Mouse (Mus musculus): ENCODE data around the gene Fbxl19. TPM values are rescaled to one million over a fixed set of nuclear protein-coding genes. Genes with fewer than 3 reads are reported as not detected.

Fbxl19 gene
- total and polyA plus RNA-seq, 3 experiments = 22.4 to 31.7 (median 28.2) TPM

DNA sequence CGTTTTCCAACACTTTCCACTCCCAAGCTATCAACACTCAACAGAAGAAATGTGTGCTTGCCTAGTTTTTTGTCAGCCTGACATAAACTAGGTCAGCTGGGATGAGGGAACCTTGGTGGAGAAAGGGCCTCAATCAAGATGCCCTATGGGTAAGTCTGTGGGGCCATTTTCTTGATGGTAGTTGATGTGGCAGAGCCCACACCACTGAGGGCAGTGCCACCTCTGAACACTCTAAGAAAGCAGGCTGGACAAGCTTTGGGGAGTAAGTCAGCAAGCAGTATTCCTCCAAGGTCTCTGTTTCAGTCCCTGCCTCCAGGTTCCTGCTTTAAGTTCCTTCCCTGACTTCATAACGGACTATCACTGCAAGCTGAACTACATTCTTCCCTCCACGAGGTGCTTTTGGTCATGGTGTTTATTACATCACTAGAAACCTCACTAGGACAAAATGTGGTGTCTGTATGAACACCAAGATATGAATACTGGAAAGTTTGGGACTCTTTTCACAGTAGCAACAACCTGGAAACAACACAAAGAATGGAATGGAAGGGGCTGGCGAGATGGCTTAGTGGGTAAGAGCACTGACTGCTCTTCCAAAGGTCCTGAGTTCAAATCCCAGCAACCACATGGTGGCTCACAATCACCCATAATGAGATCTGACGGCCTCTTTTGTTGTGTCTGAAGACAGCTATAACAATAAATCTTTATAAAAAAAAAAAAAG lies 34.9 kb upstream of the Fbxl19 start:
- Histone ChIP-seq H3K36me3 (replicated peaks in 1 of 2; ENCODE audit: control insufficient read depth in 1 of 2, insufficient read depth in 1 of 2, low read length in 1 of 2) (peaks cover 11 to 20% of the 10 kb centered on the region in 2 experiments), H3K9ac (ENCODE audit: insufficient read depth, low read depth) (peak overlapping the region; percentile 57; the same call in 1 of the 2 replicates), H3K4me1 (ENCODE audit: control insufficient read depth in 1 of 2, insufficient read depth in 2 of 2) (peaks cover 9 to 29% of the 10 kb centered on the region in 2 experiments), H3K27ac (ENCODE audit: insufficient read depth, low read depth) (no peak overlapping the region), H3K4me3 (replicated peaks in 1 of 3; ENCODE audit: low read depth in 2 of 3, low read length in 2 of 3, poor library complexity in 1 of 3) (peak overlapping the region in 1 of 3 experiments; percentile 68), H3K27me3 (replicated peaks) (no peaks in the 10 kb centered on the region), H3K4me2 (ENCODE audit: insufficient read depth, low read depth, poor library complexity, severe bottlenecking) (peak overlapping the region; percentile 64), H3K9me3 (replicated peaks; ENCODE audit: low read length) (no peaks in the 10 kb centered on the region), H3K79me2 (replicated peaks; ENCODE audit: control insufficient read depth, extremely low read depth, insufficient read depth, poor library complexity, severe bottlenecking) (no peaks in the 10 kb centered on the region)
- peak; percentile 26 for DNase-seq (ENCODE audit: extremely low read depth)
- TF ChIP-seq E2F4 (IDR thresholded peaks at IDR 0.05; ENCODE audit: insufficient replicate concordance, low read depth, low read length) (no peak), TBP (conservative IDR thresholded peaks at IDR 0.05; ENCODE audit: low read depth, low read length) (0 out of 2 replicates have a peak, but pooled peaks have one; percentile 56)
- dilution Hi-C loops (cut with MboI; ENCODE audit: extremely low pct_ligation_motif_present, extremely low pct_unique_long_range_greater_than_20kb, low sequenced_read_pairs) = no loop called here
- in situ Hi-C loops (cut with MboI; ENCODE audit: low pct_ligation_motif_present, low pct_unique_long_range_greater_than_20kb, low sequenced_read_pairs) = no loop called here

DNA sequence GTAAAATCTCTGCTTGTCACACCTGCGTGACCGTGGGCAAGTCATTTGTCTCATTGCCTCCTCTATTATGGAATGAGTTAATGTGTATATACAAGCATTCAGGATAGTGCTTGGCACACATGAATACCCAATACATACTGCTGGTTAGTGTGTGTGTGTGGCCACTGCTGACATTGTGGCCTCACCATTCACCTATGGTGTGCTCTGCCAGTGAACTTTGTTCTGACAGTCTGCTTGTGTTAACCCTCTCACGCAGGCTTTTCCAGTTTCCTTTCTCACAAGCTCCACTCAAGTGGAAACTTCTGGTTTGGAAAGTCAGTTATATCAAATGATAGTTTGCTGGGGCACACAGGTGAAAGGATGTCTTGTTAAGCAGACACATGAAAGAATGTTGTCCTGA lies 33.3 kb upstream of the Fbxl19 start:
- H3K9me3 ChIP-seq (replicated peaks; ENCODE audit: low read length) = no peaks in the 10 kb centered on the region
- H3K27ac ChIP-seq (ENCODE audit: insufficient read depth, low read depth) = no peak overlapping the region
- H3K4me1 ChIP-seq (ENCODE audit: control insufficient read depth in 1 of 2, insufficient read depth in 2 of 2) = peaks cover 6 to 13% of the 10 kb centered on the region in 2 experiments
- peaks cover 3 to 6% of the 10 kb centered on the region in 2 experiments for H3K36me3 ChIP-seq (replicated peaks in 1 of 2; ENCODE audit: control insufficient read depth in 1 of 2, insufficient read depth in 1 of 2, low read length in 1 of 2)
- no peaks in the 10 kb centered on the region for H3K79me2 ChIP-seq (replicated peaks; ENCODE audit: control insufficient read depth, extremely low read depth, insufficient read depth, poor library complexity, severe bottlenecking)
- no peak for TF ChIP-seq MEF2A (IDR thresholded peaks at IDR 0.05; ENCODE audit: borderline replicate concordance, low read depth, low read length)
- no peak for TF ChIP-seq POLR2A (IDR thresholded peaks at IDR 0.05; ENCODE audit: low read depth, low read length)
- TF ChIP-seq NRF1 (IDR thresholded peaks at IDR 0.05; ENCODE audit: low read depth, low read length) = no peak
- TF ChIP-seq MXI1 (IDR thresholded peaks at IDR 0.05; ENCODE audit: low read depth, low read length) = no peak
- no peak for TF ChIP-seq RAD21 (IDR thresholded peaks at IDR 0.05; ENCODE audit: low read depth, low read length)
- no peak for TF ChIP-seq JUND (conservative IDR thresholded peaks at IDR 0.05; ENCODE audit: low read depth, low read length)
- no peak for TF ChIP-seq USF1 (IDR thresholded peaks at IDR 0.05; ENCODE audit: low read depth, low read length)
- TF ChIP-seq MAX (IDR thresholded peaks at IDR 0.05; ENCODE audit: low read length) = no peak
- TF ChIP-seq SMC3 (IDR thresholded peaks at IDR 0.05; ENCODE audit: low read depth, low read length) = no peak
- TF ChIP-seq UBTF (IDR thresholded peaks at IDR 0.05; ENCODE audit: low read depth, low read length) = no peak
- no peak for TF ChIP-seq ZNF384 (IDR thresholded peaks at IDR 0.05; ENCODE audit: low read depth, low read length)
- TF ChIP-seq ZC3H11A (IDR thresholded peaks at IDR 0.05; ENCODE audit: low read depth, low read length) = no peak
- no peak for TF ChIP-seq BHLHE40 (IDR thresholded peaks at IDR 0.05; ENCODE audit: low read depth, low read length)
- TF ChIP-seq IRF4 (IDR thresholded peaks at IDR 0.05; ENCODE audit: low read depth, low read length) = no peak
- in situ Hi-C loops (cut with MboI; ENCODE audit: low pct_ligation_motif_present, low pct_unique_long_range_greater_than_20kb, low sequenced_read_pairs) (no loop called here), dilution Hi-C loops (cut with MboI; ENCODE audit: extremely low pct_ligation_motif_present, extremely low pct_unique_long_range_greater_than_20kb, low sequenced_read_pairs) (no loop called here)
- H3K9ac ChIP-seq (ENCODE audit: insufficient read depth, low read depth) = no peak overlapping the region
- DNase-seq (ENCODE audit: extremely low read depth) = no peak
- no peak overlapping the region for H3K4me3 ChIP-seq (replicated peaks in 1 of 3; ENCODE audit: low read depth in 2 of 3, low read length in 2 of 3, poor library complexity in 1 of 3)
- H3K27me3 ChIP-seq (replicated peaks) = peaks cover 6% of the 10 kb centered on the region
- H3K4me2 ChIP-seq (ENCODE audit: insufficient read depth, low read depth, poor library complexity, severe bottlenecking) = no peak overlapping the region

All from CH12.LX (cell line).